Mouse (Mus musculus) myocyte (in vitro differentiated cells): ENCODE results near the gene Cyp27a1.

Experiments used
- CEBPB ChIP-seq: IDR thresholded peaks from 2 replicates; pipeline ENCODE4 v1.6.1; 2011; ENCODE audit warnings: mild to moderate bottlenecking, moderate library complexity; ENCODE audit not compliant: poor library complexity, insufficient read depth, severe bottlenecking
- E2F4 ChIP-seq: IDR thresholded peaks from one replicate; pipeline ENCODE4 v1.6.1; 2011; ENCODE audit warnings: mild to moderate bottlenecking, control low read depth, moderate library complexity; ENCODE audit not compliant: insufficient read depth
- MAX ChIP-seq: IDR thresholded peaks from one replicate; pipeline ENCODE4 v1.6.1; 2011; ENCODE audit warnings: low read depth, mild to moderate bottlenecking, control low read depth
- MYOD1 ChIP-seq, 3 experiments: IDR thresholded peaks; one replicate each; pipeline ENCODE4 v1.6.1; 2011; ENCODE audit warnings: control low read depth in 2 of 3, low read depth in 2 of 3, mild to moderate bottlenecking in 2 of 3, moderate library complexity in 1 of 3; ENCODE audit not compliant: insufficient read length in 2 of 3, control insufficient read depth in 1 of 3
- MYOG ChIP-seq, 3 experiments: IDR thresholded peaks; one replicate each; pipeline ENCODE4 v1.6.1; 2011; ENCODE audit warnings: control low read depth in 2 of 3, low read depth in 2 of 3, mild to moderate bottlenecking in 2 of 3; ENCODE audit not compliant: insufficient read length in 2 of 3, control insufficient read depth in 1 of 3, insufficient read depth in 1 of 3
- POLR2A ChIP-seq: IDR thresholded peaks from one replicate; pipeline ENCODE4 v1.6.1; 2011; ENCODE audit warnings: low read depth, mild to moderate bottlenecking, control low read depth, moderate library complexity; ENCODE audit not compliant: insufficient read length
- POLR2AphosphoS2 ChIP-seq: IDR thresholded peaks from one replicate; pipeline ENCODE4 v1.6.1; 2011; ENCODE audit warnings: low read depth, control low read depth; ENCODE audit not compliant: insufficient read length
- REST ChIP-seq: IDR thresholded peaks from one replicate; pipeline ENCODE4 v1.6.1; 2011; ENCODE audit warnings: mild to moderate bottlenecking, control low read depth, moderate library complexity; ENCODE audit not compliant: insufficient read depth, insufficient read length
- SRF ChIP-seq: IDR thresholded peaks from one replicate; pipeline ENCODE4 v1.6.1; 2011; ENCODE audit warnings: low read depth; ENCODE audit not compliant: control insufficient read depth, insufficient read length
- TCF12 ChIP-seq: IDR thresholded peaks from one replicate; pipeline ENCODE4 v1.6.1; 2011; ENCODE audit warnings: mild to moderate bottlenecking, control low read depth; ENCODE audit not compliant: poor library complexity, insufficient read depth, severe bottlenecking
- TCF3 ChIP-seq: IDR thresholded peaks from one replicate; pipeline ENCODE4 v1.6.1; 2011; ENCODE audit warnings: low read depth, control low read depth; ENCODE audit not compliant: insufficient read length
- USF1 ChIP-seq: IDR thresholded peaks from one replicate; pipeline ENCODE4 v1.6.1; 2011; ENCODE audit warnings: low read depth, mild to moderate bottlenecking, control low read depth, moderate library complexity

DNA sequence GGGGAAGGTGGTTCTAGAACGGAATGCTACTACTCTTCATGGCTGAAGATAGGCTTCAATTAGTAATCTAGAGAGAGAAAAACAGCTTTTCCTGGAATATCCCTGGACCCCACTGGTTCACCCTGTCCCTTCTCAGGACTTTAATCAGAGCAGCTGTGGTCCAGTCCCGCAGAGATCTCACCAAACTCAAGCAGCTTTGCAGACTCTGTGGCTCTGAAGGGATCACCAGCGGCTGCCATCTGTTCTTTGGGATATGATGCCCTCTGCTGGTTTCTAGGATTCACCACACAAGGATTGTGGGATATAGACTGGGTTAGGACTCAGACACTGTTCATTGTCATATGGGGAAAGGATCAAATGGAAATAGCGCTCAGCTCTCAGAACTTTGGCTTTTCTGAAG lies 46.4 kb downstream of the Cyp27a1 start:
- TF ChIP-seq POLR2A (no peak), E2F4 (no peak), TCF12 (no peak), MYOD1 (IDR thresholded peaks at IDR 0.05; ENCODE audit: control insufficient read depth in 1 of 3, insufficient read length in 2 of 3, low read depth in 2 of 3) (no peak), MAX (no peak), USF1 (no peak), CEBPB (no peak), MYOG (IDR thresholded peaks at IDR 0.05; ENCODE audit: control insufficient read depth in 1 of 3, insufficient read depth in 1 of 3, insufficient read length in 2 of 3, low read depth in 2 of 3) (no peak), TCF3 (no peak), SRF (no peak), REST (no peak), POLR2AphosphoS2 (no peak)
